Mouse (Mus musculus) adrenal gland, postnatal 14 days (tissue): ENCODE data around the gene Zdhhc18. TPM values are rescaled to one million over a fixed set of nuclear protein-coding genes. Genes with fewer than 3 reads are reported as not detected.

Experiments
- DNase-seq: peaks from one replicate; pipeline ENCODE4 v3.0.0; 2021; ENCODE audit warnings: mixed read lengths
- total RNA-seq: library from RNA; stranded (reverse); gene quantifications from 2 replicates; pipeline ENCODE4 v1.2.3, GENCODE M21; 2021

Gene Zdhhc18
- total RNA-seq, 1 experiment from 2014 or later: 16.9 TPM

DNA sequence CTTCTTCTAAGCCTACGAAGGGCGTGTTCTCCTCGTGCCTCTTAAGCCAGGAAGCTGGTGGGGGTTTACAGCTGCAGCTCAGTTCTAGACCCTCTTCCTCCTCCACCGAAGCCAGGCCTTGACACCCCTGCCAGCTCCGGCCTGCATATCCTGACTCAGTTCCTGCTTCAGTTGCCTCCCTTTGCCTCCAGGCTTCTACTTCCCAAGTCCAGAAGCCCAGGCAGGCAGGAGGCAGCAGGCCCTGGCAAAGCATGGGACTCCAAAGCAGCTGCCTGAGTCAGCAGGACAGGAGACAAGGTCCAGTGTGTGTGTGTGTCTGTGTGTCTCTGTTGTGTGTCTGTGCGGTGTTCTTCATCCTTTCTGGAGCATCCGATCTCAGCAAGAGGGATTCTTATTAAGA is 45.8 kb downstream of the Zdhhc18 start:
- no peak for DNase-seq

DNA sequence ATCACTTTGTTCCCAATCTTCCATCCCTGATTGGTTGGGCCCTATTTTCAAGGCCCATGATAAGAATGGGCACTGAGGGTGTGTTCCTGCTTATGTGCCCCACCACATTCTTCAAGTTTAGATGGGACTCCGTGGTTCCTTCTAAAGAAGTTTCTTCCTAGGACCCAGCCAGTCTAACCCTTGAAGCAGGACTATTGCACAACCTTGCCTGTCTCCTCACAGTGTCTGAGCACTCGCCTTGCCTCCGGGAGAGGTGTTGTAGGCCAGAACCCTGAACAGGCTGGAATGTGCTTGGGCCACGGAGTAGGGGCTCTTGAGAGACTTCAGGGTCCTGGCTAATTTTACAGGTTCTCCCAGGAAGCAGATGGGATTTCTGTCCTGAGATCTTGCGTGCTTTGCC is 46.9 kb downstream of the Zdhhc18 start:
- no peak for DNase-seq

DNA sequence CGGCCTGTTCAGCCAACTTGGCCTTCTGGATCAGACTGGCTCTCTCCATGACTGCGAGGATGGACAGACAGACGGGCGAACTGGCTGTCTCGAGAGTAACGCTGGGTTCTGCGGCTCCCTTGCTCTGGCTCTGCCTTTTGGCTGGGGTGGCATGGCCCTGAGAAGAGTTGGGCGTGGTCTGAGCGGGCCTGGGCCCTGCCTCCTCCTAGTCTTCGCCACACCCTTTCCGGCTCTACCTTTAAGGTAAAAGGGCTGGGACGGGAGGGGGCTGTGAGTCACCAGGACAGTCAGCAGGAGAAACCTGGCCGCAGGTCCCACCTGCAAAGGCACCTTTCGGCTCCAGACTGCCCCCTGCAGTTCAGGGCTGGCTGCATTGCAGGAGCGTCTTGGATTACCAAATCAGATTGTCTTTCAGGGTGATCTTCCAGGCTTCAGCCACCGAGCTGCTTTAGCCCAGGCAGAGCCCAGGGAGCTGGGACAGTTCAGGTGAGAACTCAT is 48.2 kb downstream of the Zdhhc18 start, which contains the start of gene Sfn:
Sfn (minus strand) TSS at position 448 of the 498 bp plus-strand sequence.
- DNase-seq: peak; percentile 67

DNA sequence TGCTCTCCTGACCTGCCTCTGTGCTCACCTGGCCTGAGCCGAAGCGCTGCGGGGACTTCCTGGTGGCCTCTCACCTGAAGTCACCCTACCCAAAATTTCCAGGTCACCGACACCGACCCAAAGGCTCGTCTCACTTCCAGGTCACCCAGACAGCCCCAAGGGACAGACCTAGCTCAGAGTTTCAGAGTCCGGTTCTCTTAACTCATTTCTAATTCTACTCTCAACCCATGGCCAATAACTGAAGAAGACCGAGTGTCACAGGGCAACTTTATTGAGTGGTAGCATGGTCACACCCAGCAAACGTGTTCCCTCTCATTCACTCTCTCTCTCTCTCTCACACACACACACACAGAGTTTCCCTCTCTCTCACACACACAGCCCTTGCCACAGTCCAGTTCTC is 49.6 kb downstream of the Zdhhc18 start:
- DNase-seq: no peak

DNA sequence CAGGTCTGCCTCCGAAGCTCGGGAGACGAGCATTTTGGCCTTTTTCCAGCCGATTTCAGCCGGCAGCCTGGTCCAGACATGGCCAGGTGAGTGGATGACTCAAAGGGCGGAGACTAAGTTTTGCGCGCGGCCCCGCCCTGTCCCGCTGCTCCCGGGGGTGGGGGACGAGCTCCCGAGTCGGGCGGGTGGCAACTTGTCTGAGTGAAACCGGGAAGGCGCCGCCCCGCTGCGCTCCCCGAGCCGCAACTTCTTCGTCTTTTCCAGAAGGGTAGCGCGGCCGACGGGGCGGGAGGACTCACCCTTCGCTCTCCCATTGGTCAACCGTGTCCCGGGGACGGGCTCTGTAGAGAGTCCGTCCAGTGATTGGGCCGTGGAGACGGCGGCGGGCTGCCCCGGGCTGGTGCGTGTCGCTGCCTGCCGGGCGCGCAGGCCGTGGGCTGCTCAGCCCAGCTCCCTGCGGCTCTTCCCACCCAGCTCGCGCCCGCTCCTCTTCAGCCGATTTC is 50.3 kb downstream of the Zdhhc18 start:
- peak; percentile 95 for DNase-seq

DNA sequence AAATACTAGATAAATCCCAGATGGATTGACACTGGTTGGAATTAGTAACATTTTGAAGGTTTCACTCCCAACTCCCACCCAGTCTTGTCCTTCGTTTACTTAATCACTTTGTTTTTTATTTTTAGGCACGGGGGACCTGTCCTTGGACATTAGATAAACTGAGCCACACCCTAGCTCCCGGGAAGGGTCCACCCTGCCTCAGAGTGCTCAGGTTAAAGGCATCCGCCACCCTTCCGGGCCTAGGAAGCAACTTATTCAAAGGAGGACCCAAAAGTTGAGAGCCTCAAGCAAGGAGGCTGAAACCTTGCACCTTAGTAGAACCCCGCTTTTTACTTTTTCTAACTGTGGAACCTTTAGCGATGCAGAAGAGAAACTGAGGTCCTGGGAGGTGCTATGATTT is 50.8 kb downstream of the Zdhhc18 start:
- DNase-seq: no peak

DNA sequence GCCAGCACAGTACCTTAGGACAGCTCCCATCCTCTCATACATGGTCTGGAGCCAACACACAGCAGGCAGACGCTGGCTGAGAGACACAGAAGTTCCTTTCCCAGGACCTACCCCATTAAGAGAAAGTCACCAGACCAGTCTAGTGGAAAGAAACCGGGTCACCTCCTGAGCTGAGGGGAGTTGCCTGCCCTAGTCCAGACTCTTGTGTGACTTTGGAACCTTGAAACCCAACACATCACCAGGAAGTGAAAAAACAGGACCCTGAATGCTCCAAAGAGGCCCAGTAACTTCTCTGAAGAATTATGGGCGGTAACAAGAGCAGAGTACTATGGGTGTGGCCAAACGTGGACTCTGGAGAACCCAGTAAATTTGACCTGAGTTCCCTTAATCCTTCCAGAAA is 51.3 kb downstream of the Zdhhc18 start:
- no peak for DNase-seq

DNA sequence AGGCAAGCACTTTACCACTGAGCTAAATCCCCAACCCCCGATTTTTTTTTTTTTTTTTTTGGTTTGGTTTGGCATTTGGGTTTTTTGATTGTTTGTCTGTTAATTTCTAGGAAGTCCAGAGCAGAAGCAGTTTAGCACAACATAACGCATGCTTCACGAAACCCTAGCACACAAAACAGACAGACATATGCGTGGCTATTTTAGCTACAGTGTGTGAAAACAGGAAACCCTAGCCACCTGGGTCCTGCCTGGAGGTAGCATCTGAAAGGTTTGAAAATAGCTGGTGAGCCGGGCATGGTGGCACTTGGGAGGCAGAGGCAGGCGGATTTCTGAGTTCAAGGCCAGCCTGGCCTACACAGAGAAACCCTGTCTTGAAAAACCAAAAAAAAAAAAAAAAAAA is 53.9 kb downstream of the Zdhhc18 start:
- no peak for DNase-seq

DNA sequence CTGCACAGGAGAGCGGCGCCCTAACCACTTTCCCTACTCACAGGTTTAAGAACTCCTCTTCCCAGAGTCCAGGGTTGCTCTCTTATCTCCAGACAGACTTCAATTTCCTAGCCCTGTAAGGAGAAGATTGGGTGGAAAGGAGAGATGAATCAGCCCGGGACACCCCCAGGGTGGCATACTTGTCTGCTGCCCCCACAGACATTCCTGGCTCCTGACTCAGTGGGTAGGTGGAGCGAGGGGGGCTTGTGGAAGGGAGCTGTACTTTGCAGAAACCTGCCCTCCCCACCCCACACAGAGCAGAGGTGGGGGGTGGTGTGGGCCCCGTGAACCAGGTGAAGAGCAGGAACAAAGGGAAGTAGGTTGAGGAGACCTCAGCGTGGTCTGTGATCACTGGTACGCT is 54.4 kb downstream of the Zdhhc18 start:
- no peak for DNase-seq

DNA sequence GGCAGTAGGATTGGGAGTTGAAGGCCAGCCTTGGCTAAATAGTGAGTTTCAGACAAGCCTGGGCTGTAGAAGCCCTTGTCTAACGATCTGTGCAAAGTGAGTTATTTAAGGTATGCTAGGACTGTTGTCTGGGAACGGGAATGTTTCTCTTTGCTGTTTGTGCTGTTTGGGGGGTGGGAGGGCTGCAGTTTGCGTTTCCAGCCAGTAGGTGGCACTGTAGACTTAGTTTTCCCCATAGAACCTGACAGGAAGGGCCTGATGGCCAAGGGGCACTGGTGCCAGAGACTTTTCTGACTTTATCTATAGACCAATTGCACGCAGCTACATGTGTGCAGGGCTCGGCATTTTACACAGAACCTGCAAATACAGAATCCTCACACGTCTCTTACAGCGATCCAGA is 57.4 kb downstream of the Zdhhc18 start:
- peak; percentile 83 for DNase-seq

DNA sequence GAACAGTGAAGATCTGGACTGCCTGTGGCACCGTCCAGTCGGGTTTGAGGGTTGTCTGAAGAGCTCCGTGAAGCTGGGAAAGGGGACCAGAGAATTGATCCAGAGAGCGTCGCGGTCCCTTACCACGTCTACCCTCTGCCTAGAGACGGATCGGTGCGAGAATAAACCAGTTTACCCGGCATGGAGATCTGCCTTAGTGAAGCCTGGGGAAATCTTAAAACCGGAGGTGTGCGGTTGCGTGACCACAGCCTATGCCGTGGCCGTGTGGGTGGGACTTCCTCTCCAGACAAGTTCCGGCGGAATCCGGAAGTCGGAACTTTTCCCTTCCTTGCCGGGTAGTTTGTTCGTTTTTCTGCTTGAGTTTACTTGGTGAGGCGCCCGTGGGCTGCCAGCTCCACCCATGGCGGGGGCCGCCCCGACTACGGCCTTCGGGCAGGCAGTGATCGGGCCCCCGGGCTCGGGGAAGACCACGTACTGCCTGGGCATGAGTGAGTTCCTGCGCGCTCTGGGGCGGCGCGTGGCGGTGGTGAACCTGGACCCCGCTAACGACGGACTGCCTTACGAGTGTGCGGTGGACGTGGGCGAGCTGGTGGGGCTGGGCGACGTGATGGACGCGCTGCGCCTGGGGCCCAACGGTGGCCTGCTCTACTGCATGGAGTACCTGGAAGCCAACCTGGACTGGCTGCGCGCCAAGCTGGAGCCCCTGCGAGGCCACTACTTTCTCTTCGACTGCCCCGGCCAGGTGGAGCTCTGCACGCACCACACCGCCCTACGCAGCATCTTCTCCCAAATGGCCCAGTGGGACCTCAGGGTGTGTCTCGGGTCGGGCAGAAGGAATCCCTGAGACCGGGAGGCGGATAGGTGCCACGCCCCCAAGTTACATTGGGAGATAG is 65.6 kb downstream of the Zdhhc18 start, which contains the start of gene Gpn2:
Gpn2 (plus strand) TSS at position 304 of the 893 bp plus-strand sequence.
- peak; percentile 92 for DNase-seq

DNA sequence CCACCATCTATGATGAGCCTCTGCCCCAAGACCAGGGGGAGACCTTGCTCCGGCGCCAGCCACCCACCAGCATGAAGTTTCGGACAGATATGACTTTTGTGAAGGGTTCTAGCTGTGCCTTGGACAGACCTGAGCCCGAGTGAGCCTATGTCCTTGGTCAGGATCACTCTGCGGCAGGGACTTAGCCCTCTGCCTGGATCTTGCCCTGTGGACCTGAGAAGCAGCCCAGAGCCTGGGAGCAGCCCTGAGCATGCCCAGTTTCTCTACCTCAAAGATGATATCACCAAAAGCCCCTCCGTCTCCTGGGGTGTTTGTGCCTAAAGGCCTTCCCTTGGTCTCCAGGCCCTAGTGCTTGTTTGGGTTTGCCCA is 66.3 kb downstream of the Zdhhc18 start:
- DNase-seq: no peak

DNA sequence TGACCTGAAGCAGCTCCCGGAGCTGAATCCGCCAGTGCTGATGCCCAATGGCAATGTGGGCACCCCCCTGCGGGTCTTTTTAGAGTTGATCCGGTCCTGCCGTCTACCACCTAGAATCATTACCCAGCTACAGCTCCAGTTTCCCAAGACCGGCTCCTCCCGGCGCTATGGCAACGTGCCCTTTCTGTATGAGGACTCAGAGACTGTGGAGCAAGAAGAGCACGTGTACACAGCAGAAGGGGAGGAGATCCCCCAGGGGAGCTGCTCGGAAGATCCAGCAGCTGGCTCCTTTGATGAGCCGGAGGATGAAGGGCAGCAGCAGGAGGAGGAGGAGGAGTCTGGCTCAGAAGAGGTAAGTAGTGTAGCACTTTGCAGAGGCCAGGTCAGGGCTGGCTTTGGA is 72.0 kb downstream of the Zdhhc18 start:
- no peak for DNase-seq

DNA sequence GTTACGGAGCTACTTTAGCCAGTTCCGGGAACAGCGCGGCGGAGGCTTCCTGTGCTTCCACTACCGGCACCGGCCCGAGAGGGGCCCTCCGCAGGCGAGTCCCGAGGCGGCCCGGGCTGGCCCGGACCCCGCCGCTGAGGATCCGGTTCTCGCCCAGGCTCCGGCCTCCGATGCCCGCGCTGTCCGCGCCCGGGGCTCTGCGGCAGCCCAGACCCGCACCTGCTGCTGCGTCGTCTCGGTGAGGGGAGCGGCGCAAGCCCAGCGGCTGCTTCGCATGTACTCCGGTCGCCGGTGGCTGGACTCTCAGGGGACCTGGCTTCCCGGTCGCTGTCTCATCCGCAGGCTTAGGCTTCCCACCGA is 75.1 kb downstream of the Zdhhc18 start:
- DNase-seq: no peak

DNA sequence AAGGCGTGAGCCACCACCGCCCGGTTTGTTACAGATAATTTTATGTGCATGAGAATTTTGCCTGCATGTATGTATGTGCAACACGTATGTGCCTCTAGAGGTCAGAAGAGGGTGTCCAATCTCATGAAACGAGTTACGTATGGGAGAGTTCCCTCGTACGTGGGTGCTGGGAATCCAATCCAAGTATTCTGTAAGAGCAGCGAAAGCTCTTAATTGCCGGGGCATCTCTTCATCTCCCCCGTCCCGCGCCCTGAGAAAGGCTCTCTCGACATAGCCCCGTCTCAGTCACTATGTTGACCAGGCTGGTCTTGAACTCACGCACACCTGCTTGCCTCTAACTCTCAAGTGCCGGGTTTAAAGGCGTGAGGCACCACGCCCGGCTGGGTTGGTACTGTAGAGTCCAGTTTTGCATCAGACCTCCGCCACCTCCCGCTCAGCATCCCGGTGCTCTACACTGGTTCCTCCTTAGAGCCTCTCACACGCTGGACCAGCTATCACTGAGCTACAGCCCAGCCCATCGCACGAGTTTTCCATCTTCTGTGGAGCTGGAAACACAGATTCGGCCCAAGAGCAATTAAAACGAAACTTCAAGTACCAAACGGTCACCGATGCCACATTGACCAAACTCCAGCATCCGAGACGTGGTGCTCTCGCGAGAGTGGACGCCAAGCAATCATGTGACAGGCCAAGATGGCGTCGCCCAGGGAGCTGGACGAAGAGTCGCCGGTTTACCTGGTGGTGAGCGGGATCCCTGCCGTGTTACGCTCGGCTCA is 75.7 kb downstream of the Zdhhc18 start, which contains the start of gene Gpatch3:
Gpatch3 (plus strand) TSS at position 676 of the 773 bp plus-strand sequence.
- peak; percentile 95 for DNase-seq

DNA sequence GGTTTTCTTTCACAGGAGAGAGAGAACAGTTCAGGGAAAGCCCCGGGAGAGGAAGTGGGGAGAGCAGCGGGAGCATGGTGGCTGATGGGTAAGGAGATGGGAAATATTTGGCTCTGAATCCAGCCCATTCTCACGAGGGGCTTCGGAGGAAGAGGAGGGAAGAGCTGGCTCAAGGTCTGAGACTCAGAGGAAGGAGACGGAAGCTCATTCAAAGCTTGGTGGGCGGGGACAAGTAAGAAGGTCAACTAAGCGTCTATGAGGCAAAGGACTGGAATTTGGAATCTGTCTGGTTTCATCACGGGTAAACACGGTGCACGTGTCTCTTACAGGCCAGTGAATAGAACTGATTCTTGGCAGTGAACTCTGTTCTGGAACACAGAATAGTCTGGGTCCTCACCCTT is 79.9 kb downstream of the Zdhhc18 start:
- peak; percentile 73 for DNase-seq

DNA sequence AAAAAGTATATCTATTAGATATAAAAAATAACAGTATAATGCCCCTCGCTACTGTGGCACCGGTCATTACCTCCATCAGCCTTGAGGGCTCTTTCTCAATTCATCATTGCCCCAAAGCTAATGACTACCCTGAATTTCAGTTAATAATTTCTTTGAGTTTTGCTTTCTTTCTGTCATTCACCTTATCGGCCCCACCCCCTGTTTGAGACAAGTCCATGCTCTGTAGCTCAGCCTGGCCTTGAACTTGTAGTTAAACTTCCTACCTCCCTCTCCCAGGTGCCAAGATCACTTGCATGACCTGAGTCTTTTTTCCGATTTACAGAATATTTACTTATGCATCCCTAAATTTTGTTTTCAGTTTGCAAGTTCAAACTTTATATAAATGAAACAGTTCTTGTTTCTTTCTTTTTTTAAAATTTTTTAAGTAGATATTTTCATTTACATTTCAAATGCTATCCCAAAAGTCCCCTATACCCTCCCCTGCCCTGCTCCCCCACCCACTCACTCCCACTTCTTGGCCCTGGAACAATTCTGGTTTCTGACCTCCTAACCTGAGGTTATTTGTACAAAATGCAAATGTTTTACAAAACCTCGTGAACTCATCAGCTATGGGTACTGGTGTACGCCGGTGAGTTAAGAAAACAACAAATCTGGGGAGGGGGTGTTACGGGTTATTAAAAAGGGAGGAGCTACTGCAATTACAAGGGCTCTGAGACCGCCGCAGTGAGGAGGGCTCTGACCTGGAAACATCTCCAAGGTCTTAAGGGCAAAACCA is 80.5 kb downstream of the Zdhhc18 start:
- no peak for DNase-seq

DNA sequence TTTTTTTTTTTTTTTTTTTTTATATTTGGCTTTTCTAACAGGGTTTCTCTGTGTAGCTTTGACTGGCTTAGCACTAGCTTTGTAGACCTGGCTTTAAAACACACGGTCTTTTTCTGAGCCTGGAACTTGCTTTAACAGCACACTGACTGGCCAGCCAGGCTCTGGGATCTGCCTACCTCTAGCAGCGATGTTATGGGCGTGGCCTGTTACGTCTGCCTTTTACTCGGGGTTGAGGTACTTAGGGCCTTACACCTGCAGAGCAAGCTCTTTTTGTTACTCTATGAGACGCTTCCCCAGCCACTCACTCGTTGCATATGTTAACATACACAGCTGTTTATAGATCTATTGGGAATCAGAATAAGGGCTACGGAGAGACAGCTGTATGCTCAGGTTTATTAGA is 82.7 kb downstream of the Zdhhc18 start:
- no peak for DNase-seq

DNA sequence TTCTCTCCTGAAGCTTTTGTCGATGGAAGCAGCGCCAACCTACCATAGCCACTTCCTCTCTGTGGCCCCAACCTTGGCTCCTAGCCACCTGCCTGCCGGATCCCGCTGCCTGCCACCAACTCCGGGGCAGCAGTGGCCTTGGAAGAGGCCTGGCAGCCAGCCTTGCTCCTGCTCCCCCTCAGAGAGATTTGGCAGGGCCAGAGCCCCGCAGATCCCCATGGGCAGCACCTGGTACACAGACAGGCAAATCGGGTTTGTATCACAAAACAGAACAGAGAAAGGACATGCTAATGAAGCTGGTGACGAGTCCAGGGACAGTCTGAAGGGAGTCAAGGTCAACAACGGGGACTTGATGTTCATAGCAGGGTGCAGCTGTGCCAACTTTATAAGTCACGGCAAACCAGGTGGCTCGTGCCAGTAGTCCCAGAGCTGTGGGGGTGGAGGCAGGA is 86.8 kb downstream of the Zdhhc18 start:
- DNase-seq: peak; percentile 92

DNA sequence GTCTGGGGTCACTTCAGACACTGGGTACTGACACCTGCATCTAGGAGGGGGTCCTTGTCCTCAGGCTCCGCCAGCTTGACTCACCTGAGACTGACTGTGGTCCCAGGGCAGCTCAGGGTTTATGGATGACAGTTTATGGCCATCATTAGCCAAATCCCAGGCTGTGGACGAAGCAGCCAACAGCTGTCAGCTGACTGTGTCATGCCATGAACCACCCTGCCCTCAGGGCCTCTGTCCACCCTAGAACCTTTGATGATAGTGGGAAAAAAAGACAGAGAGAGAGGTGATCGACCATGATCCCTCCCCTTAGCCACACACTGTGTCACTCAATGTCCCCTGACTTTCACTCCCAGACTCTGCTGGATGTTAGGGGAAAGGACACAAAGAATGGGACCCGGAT is 88.3 kb downstream of the Zdhhc18 start:
- DNase-seq: no peak

DNA sequence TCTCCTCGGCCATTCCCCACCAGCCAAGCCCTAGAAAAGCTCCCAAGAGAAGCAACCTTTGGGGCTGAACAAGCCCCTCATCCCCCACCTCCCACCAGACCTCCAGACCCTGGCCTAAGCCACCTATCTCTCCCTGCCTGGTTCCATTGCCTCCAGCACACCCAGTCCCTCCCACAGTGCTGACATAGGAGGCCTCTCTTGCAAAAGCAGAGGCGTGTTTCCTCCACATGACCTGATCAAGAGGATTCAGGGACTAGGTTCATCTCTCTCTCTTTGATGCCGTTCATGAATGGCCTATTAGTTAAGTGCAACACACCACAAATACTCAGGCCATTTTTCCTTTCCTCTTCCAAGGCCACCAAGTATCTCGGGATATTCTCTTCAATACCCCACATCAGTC is 90.1 kb downstream of the Zdhhc18 start:
- no peak for DNase-seq
